Mouse (Mus musculus) liver, embryonic 14.5 days (tissue): ENCODE measurements around the gene Tex33. TPM values are rescaled to one million over a fixed set of nuclear protein-coding genes. Genes with fewer than 3 reads are reported as not detected.

Experiments
- ATAC-seq: fragments of 200-750 bp; cut with Nextera tagmentation; 2 replicates; pipeline ENCODE4 v1.8.0; 2017; ENCODE audit warnings: moderate number of reproducible peaks, mild to moderate bottlenecking, moderate library complexity; ENCODE audit not compliant: insufficient read depth
- DNase-seq, 3 experiments: peaks; one replicate each; pipeline ENCODE4 v3.0.0-alpha.2; 2012 to 2013; ENCODE audit warnings: low read depth in 3 of 3, low spot score in 3 of 3
- H3K27ac ChIP-seq: fragments of 300-500 bp; sonication (generic); 2 replicates; pipeline ENCODE4 v1.5.1; 2014; ENCODE audit warnings: moderate library complexity, mild to moderate bottlenecking, control low read depth, inconsistent platforms
- H3K27me3 ChIP-seq: fragments of 300-500 bp; sonication (generic); 2 replicates; pipeline ENCODE4 v1.6.1; 2014; ENCODE audit warnings: mild to moderate bottlenecking, low read length, moderate library complexity; ENCODE audit not compliant: control insufficient read depth, insufficient read depth
- H3K36me3 ChIP-seq: fragments of 300-500 bp; sonication (generic); replicated peaks from 2 replicates; pipeline ENCODE4 v1.6.1; 2014; ENCODE audit warnings: low read depth; ENCODE audit not compliant: control insufficient read depth, insufficient read depth
- H3K4me1 ChIP-seq, 2 experiments: fragments of 200-500 bp in 1 of 2; fragments of 300-500 bp in 1 of 2; sonication (generic) in 1 of 2; replicated peaks; 2 replicates each; pipeline ENCODE4 v1.6.1; 2012 to 2014; ENCODE audit warnings: antibody characterized with exemption in 1 of 2, inconsistent platforms in 1 of 2, low read length in 1 of 2; ENCODE audit not compliant: control insufficient read depth in 2 of 2, insufficient read depth in 2 of 2
- H3K4me2 ChIP-seq: fragments of 300-500 bp; sonication (generic); 2 replicates; pipeline ENCODE4 v1.6.1; 2014; ENCODE audit warnings: low read depth, mild to moderate bottlenecking, control low read depth, moderate library complexity
- H3K4me3 ChIP-seq, 2 experiments: fragments of 200-500 bp in 1 of 2; fragments of 300-500 bp in 1 of 2; sonication (generic) in 1 of 2; 2 replicates each; pipeline ENCODE4 v1.5.1; 2012 to 2014; ENCODE audit warnings: low read depth in 2 of 2, low read length in 2 of 2, mild to moderate bottlenecking in 2 of 2, control low read depth in 1 of 2, inconsistent platforms in 1 of 2, moderate library complexity in 1 of 2; ENCODE audit not compliant: insufficient read depth in 1 of 2
- H3K9ac ChIP-seq: fragments of 300-500 bp; sonication (generic); replicated peaks from 2 replicates; pipeline ENCODE4 v1.6.1; 2014; ENCODE audit warnings: mild to moderate bottlenecking, control low read depth, moderate library complexity
- H3K9me3 ChIP-seq: fragments of 300-500 bp; sonication (generic); 2 replicates; pipeline ENCODE4 v1.6.1; 2016; ENCODE audit warnings: low read length, mixed read lengths; ENCODE audit not compliant: control insufficient read depth
- CTCF ChIP-seq: IDR thresholded peaks from 2 replicates; pipeline ENCODE4 v1.5.1; 2016; ENCODE audit warnings: antibody characterized with exemption, low read depth, control low read depth
- EP300 ChIP-seq: IDR thresholded peaks from 2 replicates; pipeline ENCODE4 v1.6.1; 2016; ENCODE audit warnings: antibody characterized with exemption, low read depth
- WGBS: fragments of 180-500 bp; shearing (Covaris S2); extraction: QIAGEN DNeasy Blood & Tissue Kit; methylation state at CpG from one replicate; pipeline ENCODE4 v1.1.7; 2014; ENCODE audit not compliant: insufficient replicate concordance; 5-methylcytosine and 5-hydroxymethylcytosine counted together
- polyA plus RNA-seq, 2 experiments: library from polyadenylated mRNA; depleted of rRNA in 1 of 2; stranded (reverse) in 1 of 2; unstranded in 1 of 2; fragments of >200 nt; fragmentation: Nextera tagmentation in 1 of 2; extraction: Ambion mirVana in 1 of 2; gene quantifications; 2 replicates each; pipeline versions ENCODE4 v1.2.1 to v1.2.3; 2012 to 2014

The Tex33 gene
- polyA plus RNA-seq, 2 experiments = 0.08 TPM; not detected in 1

- Histone ChIP-seq H3K9me3 (no peaks in the 10 kb centered on the region), H3K9ac (no peak overlapping the region), H3K27me3 (peaks cover 15% of the 10 kb centered on the region), H3K4me1 (0 out of 4 replicates have a peak, but pooled peaks cover 0 to 2% of the 10 kb centered on the region in 2 experiments), H3K4me3 (no peak overlapping the region), H3K4me2 (no peak overlapping the region), H3K27ac (no peak overlapping the region), H3K36me3 (no peaks in the 10 kb centered on the region)
- TF ChIP-seq EP300 = no peak
- WGBS = 45% methylated on average over 4 of the region's 4 CpGs
- no peak for ATAC-seq
- DNase-seq = no peak
These were observed 42.3 kb upstream of the Tex33 start for GRCm38 (mm10) chr15:78438018-78438394.

GRCm38 (mm10) chr15:78437237-78438017 lies 41.7 kb upstream of the Tex33 start:
- H3K4me2 ChIP-seq = peak overlapping the region; percentile 18
- ATAC-seq = no peak
- no peaks in the 10 kb centered on the region for H3K9me3 ChIP-seq
- 0 out of 4 replicates have a peak, but pooled peaks cover 0 to 2% of the 10 kb centered on the region in 2 experiments for H3K4me1 ChIP-seq
- TF ChIP-seq CTCF = no peak
- no peak for TF ChIP-seq EP300
- DNase-seq = no peak
- H3K27ac ChIP-seq = no peak overlapping the region
- WGBS = 31% methylated on average over 23 of the region's 23 CpGs
- no peaks in the 10 kb centered on the region for H3K36me3 ChIP-seq
- no peak overlapping the region for H3K4me3 ChIP-seq
- peaks cover 15% of the 10 kb centered on the region for H3K27me3 ChIP-seq
- H3K9ac ChIP-seq = no peak overlapping the region

- no peak for TF ChIP-seq EP300
- TF ChIP-seq CTCF = peak; percentile 30
- Histone ChIP-seq H3K4me1 (peaks cover 0 to 3% of the 10 kb centered on the region in 2 experiments; a peak in 1 of 4 replicates), H3K9me3 (no peaks in the 10 kb centered on the region), H3K4me3 (no peak overlapping the region), H3K4me2 (peak overlapping the region; percentile 2), H3K36me3 (no peaks in the 10 kb centered on the region), H3K27me3 (peaks cover 15% of the 10 kb centered on the region), H3K27ac (no peak overlapping the region), H3K9ac (no peak overlapping the region)
- 17% methylated on average over 29 of the region's 32 CpGs for WGBS
- DNase-seq (no peak), ATAC-seq (0 out of 2 replicates have a peak, but pooled peaks have one; percentile 34)
These were observed 40.9 kb upstream of the Tex33 start for GRCm38 (mm10) chr15:78436380-78437192.

- peaks cover 15% of the 10 kb centered on the region for H3K27me3 ChIP-seq
- no peak for ATAC-seq
- no peak overlapping the region for H3K9ac ChIP-seq
- H3K4me1 ChIP-seq = peaks cover 0 to 3% of the 10 kb centered on the region in 2 experiments; a peak in 1 of 4 replicates
- H3K4me3 ChIP-seq = no peak overlapping the region
- no peak for TF ChIP-seq EP300
- TF ChIP-seq CTCF = no peak
- WGBS = 70% methylated on average over 11 of the region's 11 CpGs
- no peak overlapping the region for H3K4me2 ChIP-seq
- no peak overlapping the region for H3K27ac ChIP-seq
- DNase-seq = no peak
- no peaks in the 10 kb centered on the region for H3K9me3 ChIP-seq
- H3K36me3 ChIP-seq = no peaks in the 10 kb centered on the region
These were observed 40.0 kb upstream of the Tex33 start for GRCm38 (mm10) chr15:78435681-78436080.

GRCm38 (mm10) chr15:78434896-78435520 lies 39.3 kb upstream of the Tex33 start:
- WGBS = 30% methylated on average over 6 of the region's 6 CpGs

More at GRCm38 (mm10) chr15:78434896-78435520, 39.3 kb upstream of the Tex33 start:
- peaks cover 15% of the 10 kb centered on the region for H3K27me3 ChIP-seq
- no peak for ATAC-seq
- H3K4me3 ChIP-seq = no peak overlapping the region
- no peaks in the 10 kb centered on the region for H3K9me3 ChIP-seq
- no peaks in the 10 kb centered on the region for H3K36me3 ChIP-seq
- no peak for DNase-seq
- H3K4me2 ChIP-seq = no peak overlapping the region
- H3K27ac ChIP-seq = no peak overlapping the region
- H3K4me1 ChIP-seq = peaks cover 0 to 3% of the 10 kb centered on the region in 2 experiments; a peak in 1 of 4 replicates
- no peak overlapping the region for H3K9ac ChIP-seq
- TF ChIP-seq EP300 (no peak), CTCF (peak; percentile 70)
